18 mouse cellular contexts compared by ENCODE assay signal in the genomic region with DNA sequence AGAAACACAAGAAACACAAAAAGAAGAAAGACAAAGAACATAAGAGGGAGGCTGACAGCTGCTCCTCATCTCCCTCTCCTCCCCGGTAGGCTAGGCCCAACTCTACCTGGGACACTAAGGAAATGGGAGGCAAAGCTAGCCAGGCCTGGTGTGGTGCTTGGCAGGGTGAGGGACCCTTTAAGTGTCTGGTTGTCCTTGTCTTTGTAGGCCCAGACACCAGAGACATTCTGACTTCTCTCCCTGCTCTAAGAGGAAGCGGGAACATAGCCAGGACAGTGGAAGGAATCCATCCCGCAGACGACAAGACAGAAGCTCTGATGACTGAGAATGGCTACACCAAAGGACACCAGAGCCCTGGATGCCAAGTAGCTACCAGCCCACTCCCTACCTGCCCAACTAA. TPM values are rescaled to one million over a fixed set of nuclear protein-coding genes. Genes with fewer than 3 reads are reported as not detected.
DNase-seq lines count a peak whose midpoint lies in the region; ATAC-seq and TF ChIP-seq lines count a peak whose summit lies in the region.
"Had no signal": no experiment of that assay in that cellular context is flagged by ENCODE, and none has a peak within 500 bp of the region (broad histone marks: within the 10 kb centered on the region; RNA-seq: fewer than 3 reads in every experiment).

No protein-coding gene starts in this region.

- no peak for TF ChIP-seq POLR2A in cerebellum, adult 2 months (IDR thresholded peaks at IDR 0.05; ENCODE audit: borderline replicate concordance, insufficient read depth, low read length)

- no peak overlapping the region for H3K27ac ChIP-seq in forebrain, embryonic 12.5 days
- no peak overlapping the region for H3K27ac ChIP-seq in forebrain, postnatal 0 days (ENCODE audit: low read depth, low read length)
- H3K27ac ChIP-seq in neural tube, embryonic 13.5 days (replicated peaks) = no peak overlapping the region
- no peak overlapping the region for H3K27ac ChIP-seq in limb, embryonic 13.5 days
- no peak overlapping the region for H3K27ac ChIP-seq in cerebellum, adult 2 months (ENCODE audit: insufficient read depth, low read length)

- no peak for TF ChIP-seq CTCF in forebrain, postnatal 0 days (IDR thresholded peaks at IDR 0.05; ENCODE audit: low read depth)
- no peak for TF ChIP-seq CTCF in cerebellum, adult 2 months (IDR thresholded peaks at IDR 0.05; ENCODE audit: borderline replicate concordance, insufficient read depth, low read depth, low read length)

- no peaks in the 10 kb centered on the region for H3K27me3 ChIP-seq in forebrain, embryonic 12.5 days
- no peaks in the 10 kb centered on the region for H3K27me3 ChIP-seq in forebrain, postnatal 0 days (ENCODE audit: insufficient read depth, low read length)
- H3K27me3 ChIP-seq in neural tube, embryonic 13.5 days = no peaks in the 10 kb centered on the region
- no peaks in the 10 kb centered on the region for H3K27me3 ChIP-seq in limb, embryonic 13.5 days
- no peaks in the 10 kb centered on the region for H3K27me3 ChIP-seq in cerebellum, adult 2 months (ENCODE audit: control insufficient read depth, insufficient read depth, low read length)
- H3K27me3 ChIP-seq: forebrain, embryonic 15.5 days; hindbrain, embryonic 12.5 days; kidney, embryonic 15.5 days had no signal

- H3K9ac ChIP-seq in forebrain, embryonic 12.5 days = 0 out of 2 replicates have a peak overlapping the region, but pooled peaks have one; percentile 21
- no peak overlapping the region for H3K9ac ChIP-seq in forebrain, postnatal 0 days
- 0 out of 2 replicates have a peak overlapping the region, but pooled peaks have one; percentile 78 for H3K9ac ChIP-seq in neural tube, embryonic 13.5 days
- H3K9ac ChIP-seq in limb, embryonic 13.5 days = 0 out of 2 replicates have a peak overlapping the region, but pooled peaks have one; percentile 25
- H3K9ac ChIP-seq: kidney, embryonic 15.5 days; lung, embryonic 14.5 days had no signal

- no peaks in the 10 kb centered on the region for H3K9me3 ChIP-seq in forebrain, embryonic 12.5 days
- H3K9me3 ChIP-seq in forebrain, postnatal 0 days (ENCODE audit: low read length) = no peaks in the 10 kb centered on the region
- no peaks in the 10 kb centered on the region for H3K9me3 ChIP-seq in neural tube, embryonic 13.5 days
- no peaks in the 10 kb centered on the region for H3K9me3 ChIP-seq in limb, embryonic 13.5 days
- H3K9me3 ChIP-seq: forebrain, embryonic 15.5 days; hindbrain, embryonic 12.5 days; kidney, embryonic 15.5 days had no signal

- H3K4me1 ChIP-seq in forebrain, embryonic 12.5 days = peaks cover 20% of the 10 kb centered on the region
- H3K4me1 ChIP-seq in forebrain, postnatal 0 days (ENCODE audit: insufficient read depth) = no peaks in the 10 kb centered on the region; the same call in 1 of the 2 replicates
- peaks cover 25% of the 10 kb centered on the region for H3K4me1 ChIP-seq in neural tube, embryonic 13.5 days (replicated peaks)
- peaks cover 15% of the 10 kb centered on the region for H3K4me1 ChIP-seq in limb, embryonic 13.5 days
- H3K4me1 ChIP-seq in cerebellum, adult 2 months (ENCODE audit: control insufficient read depth, insufficient read depth, low read length) = peaks cover 5% of the 10 kb centered on the region; the same call in 1 of the 2 replicates

- H3K4me3 ChIP-seq in forebrain, embryonic 12.5 days (replicated peaks) = no peak overlapping the region
- no peak overlapping the region for H3K4me3 ChIP-seq in forebrain, postnatal 0 days (ENCODE audit: low read depth, low read length)
- no peak overlapping the region for H3K4me3 ChIP-seq in neural tube, embryonic 13.5 days
- H3K4me3 ChIP-seq in limb, embryonic 13.5 days = no peak overlapping the region
- H3K4me3 ChIP-seq in cerebellum, adult 2 months (replicated peaks; ENCODE audit: insufficient read depth, low read depth, low read length) = no peak overlapping the region

- no peak overlapping the region for H3K4me2 ChIP-seq in forebrain, embryonic 12.5 days
- no peak overlapping the region for H3K4me2 ChIP-seq in forebrain, postnatal 0 days (ENCODE audit: low read depth)
- H3K4me2 ChIP-seq in neural tube, embryonic 13.5 days = no peak overlapping the region
- H3K4me2 ChIP-seq in limb, embryonic 13.5 days (replicated peaks) = 0 out of 2 replicates have a peak overlapping the region, but pooled peaks have one; percentile 16

- ATAC-seq in forebrain, embryonic 12.5 days (ENCODE audit: low FRiP score) = no peak
- no peak for ATAC-seq in forebrain, postnatal 0 days
- no peak for ATAC-seq in neural tube, embryonic 13.5 days (ENCODE audit: low read depth)
- ATAC-seq in limb, embryonic 13.5 days (ENCODE audit: low FRiP score, low read depth) = no peak
- ATAC-seq in activated CD4-positive, CD25-positive, alpha-beta regulatory T cell, adult 4 months = no peak
- ATAC-seq: forebrain, embryonic 15.5 days; inflammation-experienced regulatory T-cells, adult 6 months had no signal

- WGBS in forebrain, embryonic 12.5 days = 89% methylated on average over 4 of the region's 4 CpGs
- 77% methylated on average over 4 of the region's 4 CpGs for WGBS in forebrain, postnatal 0 days
- WGBS in neural tube, embryonic 13.5 days = 87% methylated on average over 4 of the region's 4 CpGs
- WGBS in limb, embryonic 13.5 days = 84% methylated on average over 4 of the region's 4 CpGs
- WGBS in cerebellum, adult 2 months = 49% methylated on average over 4 of the region's 4 CpGs

- DNase-seq in forebrain, postnatal 0 days = no peak
- no peak for DNase-seq in neural tube, embryonic 10.5 days (ENCODE audit: extremely low spot score, low spot score)
- no peak for DNase-seq in adrenal gland, adult 8-10 months
- DNase-seq in cerebellum, adult 2 months = no peak
- DNase-seq: lung, postnatal 4 days; thymus, postnatal 14 days had no signal

- peaks cover 64% of the 10 kb centered on the region for H3K36me3 ChIP-seq in forebrain, embryonic 12.5 days (replicated peaks)
- H3K36me3 ChIP-seq in forebrain, postnatal 0 days (ENCODE audit: insufficient read depth) = peaks cover 37% of the 10 kb centered on the region
- peaks cover 57% of the 10 kb centered on the region for H3K36me3 ChIP-seq in neural tube, embryonic 13.5 days
- peaks cover 74% of the 10 kb centered on the region for H3K36me3 ChIP-seq in limb, embryonic 13.5 days

RNA-seq across cellular contexts. Expression of a gene that starts 1.9 kb away (rescaled TPM):
- polyA plus RNA-seq in forebrain, embryonic 12.5 days (2016; fragmentation: Nextera tagmentation; extraction: Ambion mirVana) = 36.2 and 38.4 TPM in 2 replicates
- 5.2 and 6.9 TPM in 2 replicates for total RNA-seq in forebrain, postnatal 0 days (2014; rRNA removed)
- 22.2 and 27.6 TPM in 2 replicates for polyA plus RNA-seq in forebrain, postnatal 0 days (2015; fragmentation: Nextera tagmentation; extraction: Ambion mirVana)
- polyA plus RNA-seq in neural tube, embryonic 13.5 days (2015; fragmentation: Nextera tagmentation; extraction: Ambion mirVana) = 26.3 and 28.8 TPM in 2 replicates
- polyA plus RNA-seq in limb, embryonic 13.5 days (2015; fragmentation: Nextera tagmentation; extraction: Ambion mirVana) = 34.1 and 37.4 TPM in 2 replicates
- total RNA-seq in adrenal gland, adult 8-10 months (2022) = 10 to 100 TPM; 25.8 to 31.2 (median 29.6) TPM
- 10 to 100 TPM; 17.5 to 18.7 TPM for polyA plus RNA-seq in activated CD4-positive, CD25-positive, alpha-beta regulatory T cell, adult 4 months (2017; shearing (Covaris generic))
- 28.4 and 29.6 TPM in 2 replicates for polyA plus RNA-seq in cerebellum, adult 2 months (2012; rRNA removed)

RNA-seq across cellular contexts. Expression of a gene that starts 7.7 kb away (rescaled TPM):
- polyA plus RNA-seq in forebrain, embryonic 12.5 days (2016; fragmentation: Nextera tagmentation; extraction: Ambion mirVana) = 88.9 and 93.6 TPM in 2 replicates
- 45.2 and 69.5 TPM in 2 replicates for total RNA-seq in forebrain, postnatal 0 days (2014; rRNA removed)
- 124 and 131 TPM in 2 replicates for polyA plus RNA-seq in forebrain, postnatal 0 days (2015; fragmentation: Nextera tagmentation; extraction: Ambion mirVana)
- polyA plus RNA-seq in neural tube, embryonic 13.5 days (2015; fragmentation: Nextera tagmentation; extraction: Ambion mirVana) = 89.9 and 95.6 TPM in 2 replicates
- 90.5 and 91.5 TPM in 2 replicates for polyA plus RNA-seq in limb, embryonic 13.5 days (2015; fragmentation: Nextera tagmentation; extraction: Ambion mirVana)
- total RNA-seq in adrenal gland, adult 8-10 months (2022) = 10 to 100 TPM; 46.0 to 53.6 (median 47.1) TPM
- polyA plus RNA-seq in activated CD4-positive, CD25-positive, alpha-beta regulatory T cell, adult 4 months (2017; shearing (Covaris generic)) = 10 to 100 TPM; 49.4 to 50.0 TPM
- 53.9 and 57.3 TPM in 2 replicates for polyA plus RNA-seq in cerebellum, adult 2 months (2012; rRNA removed)

RNA-seq across cellular contexts. Expression of a gene that starts 18.0 kb away (rescaled TPM):
- 83.4 and 95.5 TPM in 2 replicates for polyA plus RNA-seq in forebrain, embryonic 12.5 days (2016; fragmentation: Nextera tagmentation; extraction: Ambion mirVana)
- total RNA-seq in forebrain, postnatal 0 days (2014; rRNA removed) = 122 and 157 TPM in 2 replicates
- polyA plus RNA-seq in forebrain, postnatal 0 days (2015; fragmentation: Nextera tagmentation; extraction: Ambion mirVana) = 274 and 284 TPM in 2 replicates
- polyA plus RNA-seq in neural tube, embryonic 13.5 days (2015; fragmentation: Nextera tagmentation; extraction: Ambion mirVana) = 179 and 191 TPM in 2 replicates
- polyA plus RNA-seq in limb, embryonic 13.5 days (2015; fragmentation: Nextera tagmentation; extraction: Ambion mirVana) = 136 and 138 TPM in 2 replicates
- total RNA-seq in adrenal gland, adult 8-10 months (2022) = 10 to 100 TPM; 67.1 to 80.4 (median 72.1) TPM
- 10 to 100 TPM; 60.2 to 63.5 TPM for polyA plus RNA-seq in activated CD4-positive, CD25-positive, alpha-beta regulatory T cell, adult 4 months (2017; shearing (Covaris generic))
- 207 and 235 TPM in 2 replicates for polyA plus RNA-seq in cerebellum, adult 2 months (2012; rRNA removed)

RNA-seq across cellular contexts. Expression of a gene that starts 18.1 kb away (rescaled TPM):
- 539 and 565 TPM in 2 replicates for polyA plus RNA-seq in forebrain, embryonic 12.5 days (2016; fragmentation: Nextera tagmentation; extraction: Ambion mirVana)
- 355 and 372 TPM in 2 replicates for total RNA-seq in forebrain, postnatal 0 days (2014; rRNA removed)
- polyA plus RNA-seq in forebrain, postnatal 0 days (2015; fragmentation: Nextera tagmentation; extraction: Ambion mirVana) = 685 and 714 TPM in 2 replicates
- 642 and 663 TPM in 2 replicates for polyA plus RNA-seq in neural tube, embryonic 13.5 days (2015; fragmentation: Nextera tagmentation; extraction: Ambion mirVana)
- polyA plus RNA-seq in limb, embryonic 13.5 days (2015; fragmentation: Nextera tagmentation; extraction: Ambion mirVana) = 702 and 716 TPM in 2 replicates
- total RNA-seq in adrenal gland, adult 8-10 months (2022) = 100 to 1,000 TPM; 408 to 506 (median 446) TPM
- 100 to 1,000 TPM; 301 to 312 TPM for polyA plus RNA-seq in activated CD4-positive, CD25-positive, alpha-beta regulatory T cell, adult 4 months (2017; shearing (Covaris generic))
- polyA plus RNA-seq in cerebellum, adult 2 months (2012; rRNA removed) = 514 and 515 TPM in 2 replicates

RNA-seq across cellular contexts. Expression of a gene that starts 27.0 kb away (rescaled TPM):
- polyA plus RNA-seq in forebrain, embryonic 12.5 days (2016; fragmentation: Nextera tagmentation; extraction: Ambion mirVana) = 0.09 and 0.26 TPM in 2 replicates
- total RNA-seq in forebrain, postnatal 0 days (2014; rRNA removed) = 0.76 and 1.2 TPM in 2 replicates
- polyA plus RNA-seq in forebrain, postnatal 0 days (2015; fragmentation: Nextera tagmentation; extraction: Ambion mirVana) = 0.19 and 0.31 TPM in 2 replicates
- 0.17 TPM in 1 of 2 replicates, not detected in the other for polyA plus RNA-seq in neural tube, embryonic 13.5 days (2015; fragmentation: Nextera tagmentation; extraction: Ambion mirVana)
- polyA plus RNA-seq in limb, embryonic 13.5 days (2015; fragmentation: Nextera tagmentation; extraction: Ambion mirVana) = 0.25 and 0.47 TPM in 2 replicates
- total RNA-seq in adrenal gland, adult 8-10 months (2022) = 1 to 10 TPM in 2 of 4 experiments, under 1 TPM in 2; 0.66 to 1.4 (median 1.2) TPM
- not detected for polyA plus RNA-seq in activated CD4-positive, CD25-positive, alpha-beta regulatory T cell, adult 4 months (2017; shearing (Covaris generic))
- 47.5 and 57.1 TPM in 2 replicates for polyA plus RNA-seq in cerebellum, adult 2 months (2012; rRNA removed)
- total RNA-seq: common myeloid progenitor, adult 5-6 weeks; ES-E14 had no signal
- polyA plus RNA-seq: embryonic facial prominence, embryonic 11.5 days; inflammation-experienced regulatory T-cells, adult 6 months had no signal
